22 mouse cellular contexts compared by ENCODE assay signal in the genomic region with DNA sequence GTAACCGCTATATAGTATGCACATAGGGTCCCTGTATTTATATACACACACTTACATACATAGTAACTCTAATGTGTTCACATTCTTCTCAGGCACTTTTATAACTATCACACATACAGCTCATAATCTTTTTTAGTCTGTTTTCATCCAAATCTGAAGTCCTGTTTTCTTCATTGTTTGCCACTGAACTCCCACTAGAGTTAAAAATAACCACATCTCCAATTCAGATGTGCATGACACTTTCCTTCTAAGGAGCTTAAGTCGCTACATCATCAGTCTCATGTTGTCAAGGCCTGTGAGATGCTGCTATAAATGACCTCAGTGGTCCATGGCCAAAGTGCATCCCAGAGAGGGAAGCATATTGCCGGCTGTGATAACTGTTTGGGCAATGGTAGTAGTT.
DNase-seq lines count a peak whose midpoint lies in the region; ATAC-seq and TF ChIP-seq lines count a peak whose summit lies in the region.
"Had no signal": no experiment of that assay in that cellular context is flagged by ENCODE, and none has a peak within 500 bp of the region (broad histone marks: within the 10 kb centered on the region; RNA-seq: fewer than 3 reads in every experiment).

No protein-coding gene starts in this region.

- H3K27ac ChIP-seq in cortical plate, adult 2 months (ENCODE audit: insufficient read depth, low read length): peak overlapping the region; percentile 7; the same call in 1 of the 2 replicates

- TF ChIP-seq POLR2A in cortical plate, adult 2 months (IDR thresholded peaks at IDR 0.05; ENCODE audit: extremely low read depth, insufficient read depth, low read length): no peak

- DNase-seq in frontal cortex, postnatal 14 days (ENCODE audit: low spot score in 2 of 2): no peak
- DNase-seq in brain, adult 2 months (ENCODE audit: low read depth, low spot score): peak; percentile 64
- DNase-seq in telencephalon, adult 2 months (ENCODE audit: low read depth, low spot score): peak; percentile 55
- DNase-seq in T-cell, adult 2 months (ENCODE audit: low spot score): no peak
- no peak for DNase-seq in thymus, postnatal 25 days
- DNase-seq: adrenal gland, adult 2 months; adrenal gland, adult 8-10 months; adrenal gland, postnatal 10 days; adrenal gland, postnatal 14 days; adrenal gland, postnatal 25 days; adrenal gland, postnatal 36 days; B cell, adult 2 months; cerebellum, adult 11 months; cerebellum, adult 11-12 months; cerebellum, adult 18-20 months; cerebellum, adult 2 months had no signal

- H3K4me1 ChIP-seq in cortical plate, adult 2 months (ENCODE audit: control insufficient read depth, insufficient read depth, low read length): peaks cover 6% of the 10 kb centered on the region

- H3K4me3 ChIP-seq in cortical plate, adult 2 months (ENCODE audit: insufficient read depth, low read length): no peak overlapping the region

- ATAC-seq in frontal cortex, adult (ENCODE audit: low TSS enrichment): peak; percentile 89
- no peak for ATAC-seq in monocyte, adult 5-6 weeks (replicated peaks; ENCODE audit: insufficient number of reproducible peaks, low FRiP score, low TSS enrichment, poor library complexity, severe bottlenecking)
- ATAC-seq: activated CD4-positive, CD25-positive, alpha-beta regulatory T cell, adult 4 months; CD4-positive, CD25-positive, alpha-beta regulatory T cell, adult 4 months; Patski had no signal

- no peak for TF ChIP-seq CTCF in cortical plate, adult 2 months (IDR thresholded peaks at IDR 0.05; ENCODE audit: extremely low read depth, insufficient read depth, low read length)

Comparison
In these comparisons a context has a peak if more than half of its experiments do, and no peak if none do; other contexts are left out.
1. DNase-seq: peak in brain, adult 2 months (single experiment) and telencephalon, adult 2 months (single experiment); none in frontal cortex, postnatal 14 days (0 of 2), T-cell, adult 2 months (single experiment) and thymus, postnatal 25 days (single experiment).